Mouse (Mus musculus): ENCODE data around the gene Duox2. TPM values are rescaled to one million over a fixed set of nuclear protein-coding genes. Genes with fewer than 3 reads are reported as not detected.

The Duox2 gene
- polyA plus RNA-seq, 1 experiment from 2014 or later: not detected

DNA sequence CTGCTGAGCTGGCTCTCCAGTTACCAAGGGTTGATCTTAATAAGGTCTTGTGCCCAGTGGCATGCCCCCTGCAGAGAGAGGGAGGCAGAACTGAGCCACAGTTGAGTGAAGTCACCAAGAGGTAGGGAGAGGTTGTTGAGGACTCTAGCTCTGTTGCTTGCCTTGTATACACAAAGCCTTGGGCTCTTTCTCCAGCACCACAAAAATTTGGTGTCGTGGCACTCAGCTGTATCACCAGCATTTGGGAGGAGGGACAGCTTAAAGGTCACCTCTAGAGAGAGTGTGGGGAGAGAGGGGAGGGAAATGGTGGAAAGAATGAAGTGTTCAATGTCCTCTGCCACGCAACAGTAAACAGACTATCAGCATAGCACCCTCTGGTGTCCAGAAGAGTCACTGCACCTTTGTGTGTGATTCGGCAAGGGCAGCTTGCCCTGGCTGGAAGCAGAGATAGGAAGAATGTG lies 54.5 kb downstream of the Duox2 start:
- Histone ChIP-seq H3K27ac (0 out of 2 replicates have a peak overlapping the region, but pooled peaks have one; percentile 9), H3K4me3 (no peak overlapping the region), H3K36me3 (no peaks in the 10 kb centered on the region), H3K27me3 (ENCODE audit: low read depth, poor library complexity, severe bottlenecking) (no peaks in the 10 kb centered on the region), H3K4me1 (no peaks in the 10 kb centered on the region), H3K9me3 (replicated peaks) (no peaks in the 10 kb centered on the region)
- WGBS: 4% methylated on average over 3 of the region's 3 CpGs
- peak; percentile 69 for DNase-seq (ENCODE audit: low spot score)

DNA sequence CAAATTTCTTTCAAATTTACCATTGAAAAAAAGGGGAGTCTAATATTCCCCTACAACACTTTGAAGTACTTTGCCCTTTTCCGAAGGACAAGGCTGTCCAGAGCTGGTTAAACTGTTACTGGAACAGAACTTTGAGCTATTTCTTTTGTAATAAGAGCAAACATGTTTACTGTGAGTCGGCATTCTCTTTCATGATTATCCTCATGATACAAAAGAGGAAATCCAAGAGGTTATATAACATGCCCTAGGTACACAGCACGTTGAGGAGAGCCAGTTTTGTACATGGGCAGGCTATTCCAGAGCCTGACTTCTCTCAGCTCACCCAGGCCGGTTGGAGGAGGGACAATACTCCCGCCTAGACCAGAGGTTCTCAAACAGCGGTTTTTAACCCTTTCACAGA lies 56.3 kb downstream of the Duox2 start:
- H3K4me3 ChIP-seq: no peak overlapping the region
- H3K27me3 ChIP-seq (ENCODE audit: low read depth, poor library complexity, severe bottlenecking): no peaks in the 10 kb centered on the region
- no peak for DNase-seq (ENCODE audit: low spot score)
- no peaks in the 10 kb centered on the region for H3K36me3 ChIP-seq
- no peaks in the 10 kb centered on the region for H3K9me3 ChIP-seq (replicated peaks)
- no peaks in the 10 kb centered on the region for H3K4me1 ChIP-seq
- 76% methylated on average over 6 of the region's 6 CpGs for WGBS
- H3K27ac ChIP-seq: no peak overlapping the region

DNA sequence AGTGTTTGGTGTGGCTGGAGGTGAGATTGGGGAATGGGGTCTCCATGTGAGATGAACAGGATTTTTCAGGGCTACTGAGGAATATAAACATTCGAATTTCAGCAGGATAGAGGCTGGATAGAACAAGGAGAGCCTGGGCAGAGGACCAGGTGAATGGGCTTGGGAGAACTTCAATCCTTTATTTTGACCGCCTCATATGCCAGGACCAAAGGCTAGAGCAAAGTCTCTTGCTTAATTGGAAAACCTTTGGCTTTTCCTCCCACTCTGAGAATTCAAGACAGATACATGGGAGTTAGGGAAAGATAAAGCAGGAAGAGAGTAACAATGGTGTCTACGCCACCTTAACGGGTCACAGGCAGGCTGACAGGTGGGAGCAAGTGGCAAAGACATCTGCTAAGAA lies 57.0 kb downstream of the Duox2 start:
- 91% methylated on average over 4 of the region's 4 CpGs for WGBS
- Histone ChIP-seq H3K27ac (no peak overlapping the region), H3K4me3 (no peak overlapping the region), H3K36me3 (no peaks in the 10 kb centered on the region), H3K4me1 (no peaks in the 10 kb centered on the region), H3K9me3 (replicated peaks) (no peaks in the 10 kb centered on the region), H3K27me3 (ENCODE audit: low read depth, poor library complexity, severe bottlenecking) (no peaks in the 10 kb centered on the region)
- no peak for DNase-seq (ENCODE audit: low spot score)

DNA sequence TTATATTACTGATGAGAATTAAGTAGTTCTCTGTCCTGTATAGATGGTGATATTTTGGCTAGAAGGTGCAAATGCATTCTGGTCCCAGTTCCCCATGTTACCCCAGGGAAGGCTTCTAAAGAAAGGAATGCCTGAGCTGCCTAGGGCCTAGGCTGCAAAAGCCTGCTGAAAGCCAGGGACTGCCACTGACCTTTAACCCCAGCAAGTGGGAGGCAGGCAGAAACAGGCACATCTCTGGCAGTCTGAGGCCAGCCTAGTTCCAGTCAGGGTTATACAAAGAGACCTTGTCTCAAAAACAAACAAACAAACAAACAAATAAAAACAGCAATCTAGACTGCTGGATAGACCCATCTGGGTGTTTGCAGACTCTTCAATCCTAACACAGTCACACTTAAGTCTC lies 57.5 kb downstream of the Duox2 start:
- Histone ChIP-seq H3K4me3 (no peak overlapping the region), H3K36me3 (no peaks in the 10 kb centered on the region), H3K27me3 (ENCODE audit: low read depth, poor library complexity, severe bottlenecking) (no peaks in the 10 kb centered on the region), H3K9me3 (replicated peaks) (no peaks in the 10 kb centered on the region), H3K27ac (no peak overlapping the region), H3K4me1 (no peaks in the 10 kb centered on the region)
- DNase-seq (ENCODE audit: low spot score): no peak

DNA sequence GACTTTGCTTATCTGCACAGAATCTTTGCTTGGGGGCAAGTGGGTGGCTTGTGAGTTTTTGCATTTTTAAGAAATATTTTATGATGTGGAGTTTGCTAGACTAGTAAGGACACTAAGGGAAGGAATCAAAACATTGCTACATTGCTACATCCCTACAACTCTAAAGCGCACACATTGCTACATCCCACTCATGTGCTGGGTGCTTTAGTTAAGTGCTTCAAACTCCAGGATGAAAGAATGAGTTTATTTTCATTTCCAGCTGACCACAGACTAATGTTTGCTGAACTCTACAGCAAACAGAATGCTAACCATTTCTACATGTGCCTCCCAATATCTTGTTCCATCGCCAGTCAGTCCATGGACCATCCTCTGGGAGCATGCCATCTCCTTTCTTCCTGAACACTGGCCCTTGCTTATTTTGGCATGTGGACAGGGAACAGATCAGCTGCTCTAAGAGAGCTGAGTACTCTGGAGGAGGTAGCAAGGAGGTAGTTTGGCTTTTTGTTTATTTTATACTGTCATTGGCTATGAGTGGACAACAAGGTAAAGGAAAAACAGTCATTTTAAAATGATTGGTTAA lies 60.3 kb downstream of the Duox2 start:
- Histone ChIP-seq H3K36me3 (no peaks in the 10 kb centered on the region), H3K27me3 (ENCODE audit: low read depth, poor library complexity, severe bottlenecking) (0 out of 2 replicates have a peak, but pooled peaks cover 4% of the 10 kb centered on the region), H3K9me3 (replicated peaks) (no peaks in the 10 kb centered on the region), H3K4me1 (peaks cover 11% of the 10 kb centered on the region), H3K27ac (no peak overlapping the region), H3K4me3 (no peak overlapping the region)
- DNase-seq (ENCODE audit: low spot score): no peak
- WGBS: 94% methylated on average over 2 of the region's 2 CpGs

DNA sequence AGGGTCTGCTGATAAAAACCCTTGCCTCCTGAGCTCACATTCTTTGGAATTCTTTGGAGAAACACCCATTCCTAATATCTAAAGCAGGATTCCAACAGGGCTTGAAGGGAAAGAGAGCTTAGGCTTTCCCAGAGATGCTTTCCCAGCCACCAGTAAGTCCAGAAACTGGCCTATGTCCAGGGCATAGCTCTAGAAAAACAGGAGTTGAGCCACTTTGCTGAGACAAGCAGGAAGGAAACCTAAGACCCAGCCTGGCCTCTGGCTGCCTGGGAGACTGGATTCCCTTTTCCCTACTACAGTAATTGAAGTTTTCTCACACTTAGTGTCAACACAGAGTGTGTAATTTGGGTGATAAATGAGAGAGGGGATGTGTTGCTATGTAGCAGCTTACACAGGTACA lies 61.9 kb downstream of the Duox2 start:
- Histone ChIP-seq H3K27ac (no peak overlapping the region), H3K27me3 (ENCODE audit: low read depth, poor library complexity, severe bottlenecking) (0 out of 2 replicates have a peak, but pooled peaks cover 4% of the 10 kb centered on the region), H3K4me1 (peaks cover 11% of the 10 kb centered on the region), H3K9me3 (replicated peaks) (no peaks in the 10 kb centered on the region), H3K4me3 (no peak overlapping the region), H3K36me3 (no peaks in the 10 kb centered on the region)
- no peak for DNase-seq (ENCODE audit: low spot score)

DNA sequence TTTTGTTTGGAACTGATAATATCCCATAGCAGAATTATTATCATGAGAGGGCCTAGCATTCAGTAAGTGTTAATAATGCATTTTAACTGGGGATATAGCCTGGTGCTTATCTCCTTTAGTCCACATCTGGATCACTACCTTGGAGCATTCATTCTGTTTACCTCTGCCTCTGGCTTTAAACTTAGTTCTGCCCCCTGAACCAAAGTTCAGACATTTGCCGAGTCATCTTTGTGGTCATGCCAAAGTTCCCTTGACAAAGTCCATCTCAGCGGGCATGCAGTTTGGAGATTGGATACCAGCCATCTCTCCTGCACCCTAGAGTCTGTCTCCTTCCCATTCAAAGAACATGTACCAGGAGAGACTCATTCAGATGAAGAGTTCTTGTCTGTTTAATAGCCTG lies 62.8 kb downstream of the Duox2 start:
- DNase-seq (ENCODE audit: low spot score): no peak
- WGBS: 81% methylated on average over 2 of the region's 2 CpGs
- peaks cover 11% of the 10 kb centered on the region for H3K4me1 ChIP-seq
- H3K4me3 ChIP-seq: peak overlapping the region; percentile 61; the same call in 1 of the 2 replicates
- H3K36me3 ChIP-seq: no peaks in the 10 kb centered on the region
- H3K27me3 ChIP-seq (ENCODE audit: low read depth, poor library complexity, severe bottlenecking): 0 out of 2 replicates have a peak, but pooled peaks cover 4% of the 10 kb centered on the region
- H3K27ac ChIP-seq: no peak overlapping the region
- H3K9me3 ChIP-seq (replicated peaks): no peaks in the 10 kb centered on the region

DNA sequence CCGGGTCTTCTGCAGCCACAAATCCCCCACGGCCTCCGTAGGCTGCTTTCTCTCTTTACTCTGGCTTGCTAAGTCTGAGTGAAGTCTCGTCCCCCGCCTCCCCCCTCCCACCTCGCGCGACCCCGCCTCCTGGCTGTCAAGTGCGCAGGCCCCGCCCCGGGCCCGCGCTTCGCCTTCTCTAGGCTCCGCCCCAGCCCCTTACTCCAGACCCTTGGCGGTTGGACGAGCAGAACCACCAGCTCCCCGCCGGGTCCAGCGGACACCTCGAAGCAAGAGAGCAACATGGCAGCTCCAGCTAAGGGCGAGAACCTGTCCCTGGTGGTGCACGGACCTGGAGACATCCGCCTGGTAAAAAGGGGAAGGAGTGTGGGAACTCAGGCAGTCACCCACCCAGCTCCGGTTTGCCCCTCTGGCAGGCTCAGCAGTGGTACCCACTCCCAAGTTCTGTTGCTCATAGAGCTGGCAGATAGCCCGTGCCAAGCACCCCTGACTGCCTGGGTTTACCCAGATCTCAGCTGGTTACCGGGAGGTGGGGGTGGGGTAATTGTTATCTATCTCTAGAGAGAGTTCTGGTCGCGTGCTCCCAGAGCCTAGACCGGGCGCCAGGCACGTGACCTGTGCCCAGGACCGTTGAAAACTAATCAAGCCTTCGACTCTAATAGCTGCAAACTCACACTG lies 63.5 kb downstream of the Duox2 start, which contains the start of gene Sord:
Gene Sord, plus strand, starts transcription at position 139 of the 678 bp plus-strand sequence.
- DNase-seq (ENCODE audit: low spot score): peak; percentile 92
- H3K4me3 ChIP-seq: peak within 1 kb of the TSS; percentile 61
- H3K27ac ChIP-seq: peak within 1 kb of the TSS; percentile 68
- H3K9me3 ChIP-seq (replicated peaks): no peaks in the 10 kb centered on the region
- H3K27me3 ChIP-seq (ENCODE audit: low read depth, poor library complexity, severe bottlenecking): 0 out of 2 replicates have a peak, but pooled peaks cover 4% of the 10 kb centered on the region
- H3K36me3 ChIP-seq: no peaks in the 10 kb centered on the region
- under 1% methylated on average over 35 of the region's 35 CpGs for WGBS
- peaks cover 11% of the 10 kb centered on the region for H3K4me1 ChIP-seq

DNA sequence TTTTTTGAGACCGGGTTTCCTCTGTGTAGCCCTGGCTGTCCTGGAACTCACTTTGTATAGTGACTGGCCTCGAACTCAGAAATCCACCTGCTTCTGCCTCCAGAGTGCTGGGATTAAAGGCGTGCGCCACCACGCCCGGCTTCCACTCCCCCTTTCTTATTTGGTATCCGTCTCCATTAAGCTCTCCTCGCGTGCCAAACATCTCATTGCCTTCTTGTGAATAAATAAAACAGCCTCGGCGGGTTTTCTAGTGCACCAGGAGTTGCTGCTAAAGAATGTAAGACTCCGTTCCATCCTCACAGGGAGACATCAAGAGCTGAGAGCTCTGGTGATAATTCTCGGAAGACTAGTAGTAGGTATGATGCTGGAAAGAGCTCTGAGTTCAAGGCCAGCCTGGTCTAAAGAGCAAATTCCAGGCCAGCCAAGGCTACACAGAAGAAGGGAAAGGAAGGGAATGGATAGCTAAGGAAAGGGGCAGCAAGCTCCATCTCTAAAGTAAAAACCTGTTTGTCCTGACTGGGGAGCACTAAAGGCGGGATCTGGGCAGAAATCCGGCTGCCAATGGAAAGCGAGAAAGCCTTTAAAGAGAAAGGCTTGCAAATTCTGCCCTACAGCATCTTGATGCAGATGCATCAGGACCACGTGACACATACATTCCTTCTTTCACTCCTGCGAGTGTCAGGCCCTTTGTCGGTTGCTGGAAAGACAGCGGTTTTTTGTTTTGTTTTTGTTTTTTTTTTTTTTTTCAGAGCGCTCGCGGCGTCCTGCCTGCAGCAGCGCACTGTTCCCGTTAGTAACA lies 64.3 kb downstream of the Duox2 start:
- no peaks in the 10 kb centered on the region for H3K9me3 ChIP-seq (replicated peaks)
- H3K27me3 ChIP-seq (ENCODE audit: low read depth, poor library complexity, severe bottlenecking): 0 out of 2 replicates have a peak, but pooled peaks cover 4% of the 10 kb centered on the region
- H3K36me3 ChIP-seq: no peaks in the 10 kb centered on the region
- H3K4me3 ChIP-seq: peak overlapping the region; percentile 61
- H3K27ac ChIP-seq: peak overlapping the region; percentile 68; the same call in 1 of the 2 replicates
- DNase-seq (ENCODE audit: low spot score): peak; percentile 49
- WGBS: 9% methylated on average over 26 of the region's 26 CpGs
- H3K4me1 ChIP-seq: peaks cover 11% of the 10 kb centered on the region

DNA sequence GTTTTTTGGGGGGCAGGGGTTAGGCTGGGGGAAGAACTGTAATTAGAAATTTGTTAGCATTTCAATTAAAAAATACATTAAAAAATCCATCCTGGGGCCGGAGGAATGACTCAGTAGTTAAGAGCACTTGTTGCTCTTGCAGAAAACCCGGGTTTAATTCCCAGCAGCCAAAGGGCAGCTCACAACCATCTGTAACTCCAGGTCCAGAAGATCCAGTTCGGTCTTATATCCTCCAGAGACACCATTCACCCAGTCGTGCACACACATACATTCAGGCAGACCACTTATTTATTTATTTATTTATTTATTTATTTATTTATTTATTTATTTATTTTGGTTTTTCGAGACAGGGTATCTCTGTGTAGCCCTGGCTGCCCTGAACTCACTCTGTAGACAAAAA lies 64.9 kb downstream of the Duox2 start:
- Histone ChIP-seq H3K4me1 (peaks cover 11% of the 10 kb centered on the region), H3K4me3 (no peak overlapping the region), H3K36me3 (no peaks in the 10 kb centered on the region), H3K27ac (no peak overlapping the region), H3K27me3 (ENCODE audit: low read depth, poor library complexity, severe bottlenecking) (0 out of 2 replicates have a peak, but pooled peaks cover 4% of the 10 kb centered on the region), H3K9me3 (replicated peaks) (no peaks in the 10 kb centered on the region)
- 65% methylated on average over 5 of the region's 5 CpGs for WGBS
- DNase-seq (ENCODE audit: low spot score): no peak

DNA sequence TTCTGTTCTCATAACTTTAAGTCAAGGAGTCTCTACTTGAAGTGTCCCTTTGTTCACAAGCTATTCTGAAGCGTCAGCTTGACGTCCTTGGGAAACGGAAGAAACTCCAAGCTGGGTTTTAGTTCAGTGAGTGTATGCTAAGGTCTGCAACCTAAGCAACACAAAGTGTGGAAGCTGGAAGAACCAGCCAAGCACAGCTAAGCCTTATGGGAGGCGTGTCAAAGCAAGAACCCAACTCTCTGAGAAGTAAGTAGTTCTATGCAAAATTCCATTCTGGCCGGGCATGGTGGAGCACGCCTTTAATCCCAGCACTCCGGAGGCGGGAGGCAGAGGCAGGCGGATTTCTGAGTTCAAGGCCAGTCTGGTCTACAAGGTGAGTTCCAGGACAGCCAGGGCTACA lies 66.6 kb downstream of the Duox2 start:
- WGBS: 85% methylated on average over 9 of the region's 9 CpGs
- no peaks in the 10 kb centered on the region for H3K9me3 ChIP-seq (replicated peaks)
- DNase-seq (ENCODE audit: low spot score): no peak
- H3K27me3 ChIP-seq (ENCODE audit: low read depth, poor library complexity, severe bottlenecking): 0 out of 2 replicates have a peak, but pooled peaks cover 4% of the 10 kb centered on the region
- H3K4me1 ChIP-seq: peaks cover 11% of the 10 kb centered on the region
- no peaks in the 10 kb centered on the region for H3K36me3 ChIP-seq
- no peak overlapping the region for H3K27ac ChIP-seq
- H3K4me3 ChIP-seq: no peak overlapping the region

DNA sequence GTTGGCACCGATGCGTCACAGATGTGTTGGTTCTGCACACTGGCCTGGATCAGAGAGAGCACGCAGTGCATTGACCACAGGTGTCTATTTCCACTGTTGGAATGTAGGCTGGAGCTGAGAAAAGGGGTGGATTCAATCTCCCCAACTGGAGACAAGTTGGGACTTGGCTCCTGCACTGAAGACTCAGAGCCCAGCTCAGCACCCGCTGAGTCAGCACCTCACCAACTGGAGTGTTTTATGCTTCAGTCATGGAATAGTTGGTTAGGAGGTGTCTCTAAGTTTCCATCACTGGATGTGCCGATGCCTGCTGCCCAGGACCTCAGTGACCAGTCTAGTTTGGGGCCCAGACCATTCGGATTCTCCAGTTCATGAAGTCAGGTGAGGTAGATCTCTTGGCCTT lies 67.9 kb downstream of the Duox2 start:
- H3K4me3 ChIP-seq: no peak overlapping the region
- no peaks in the 10 kb centered on the region for H3K9me3 ChIP-seq (replicated peaks)
- H3K27me3 ChIP-seq (ENCODE audit: low read depth, poor library complexity, severe bottlenecking): 0 out of 2 replicates have a peak, but pooled peaks cover 2% of the 10 kb centered on the region
- no peak for DNase-seq (ENCODE audit: low spot score)
- H3K36me3 ChIP-seq: no peaks in the 10 kb centered on the region
- H3K27ac ChIP-seq: no peak overlapping the region
- 87% methylated on average over 6 of the region's 6 CpGs for WGBS
- H3K4me1 ChIP-seq: peaks cover 11% of the 10 kb centered on the region

Measured in limb, embryonic 10.5 days (tissue).